Mouse (Mus musculus): ENCODE data around the gene Wnt10b.

GRCm38 (mm10) chr15:98774096-98774495, 3.9 kb downstream of the Wnt10b start:
- TF ChIP-seq CTCF (IDR thresholded peaks at IDR 0.05; ENCODE audit: insufficient read depth, low read length), result no peak
- TF ChIP-seq POLR2A (IDR thresholded peaks at IDR 0.05; ENCODE audit: borderline replicate concordance, extremely low read depth, low read depth, low read length), result no peak
